ENCODE assay signal across 8 mouse cellular contexts in the genomic region with DNA sequence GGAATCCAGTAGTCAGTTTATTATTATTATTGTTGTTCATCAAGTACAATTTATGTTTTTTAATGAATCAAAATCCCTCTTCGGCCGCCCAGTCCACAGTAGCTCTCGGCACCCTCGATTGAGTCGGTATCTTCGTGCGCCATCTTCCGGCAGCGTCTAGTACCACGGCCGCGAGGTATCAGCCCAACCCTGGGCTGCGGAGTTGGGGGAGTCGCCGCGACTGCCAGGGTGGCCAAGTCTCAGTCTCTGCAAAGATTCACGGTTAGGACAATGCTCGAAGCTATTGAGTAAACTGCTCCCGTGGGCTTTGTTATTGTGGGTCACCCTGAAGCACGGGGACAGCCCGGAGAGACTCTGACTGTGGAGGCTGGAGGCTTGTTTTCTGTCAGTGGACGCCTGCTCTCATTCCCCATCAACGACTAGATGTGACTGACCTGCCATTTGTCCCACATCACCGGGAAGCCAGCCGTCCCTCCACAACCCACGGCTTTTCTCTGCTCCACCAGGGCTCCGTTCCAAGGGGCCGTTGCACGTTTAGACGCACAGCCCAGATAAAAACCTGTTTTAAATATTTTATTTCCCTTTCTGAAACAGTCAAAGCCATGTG.
DNase-seq lines count a peak whose midpoint lies in the region; ATAC-seq and TF ChIP-seq lines count a peak whose summit lies in the region.

No protein-coding gene starts in this region.

- WGBS in embryonic facial prominence, embryonic 15.5 days = under 1% methylated on average over 30 of the region's 30 CpGs
- WGBS in heart, embryonic 12.5 days = under 1% methylated on average over 30 of the region's 30 CpGs
- under 1% methylated on average over 30 of the region's 30 CpGs for WGBS in kidney, postnatal 0 days
- under 1% methylated on average over 30 of the region's 30 CpGs for WGBS in liver, adult 2 months

- H3K9me3 ChIP-seq in embryonic facial prominence, embryonic 15.5 days (replicated peaks) = no peaks in the 10 kb centered on the region
- H3K9me3 ChIP-seq in heart, embryonic 12.5 days (replicated peaks) = no peaks in the 10 kb centered on the region
- H3K9me3 ChIP-seq in kidney, postnatal 0 days (replicated peaks; ENCODE audit: low read length) = no peaks in the 10 kb centered on the region

- no peak overlapping the region for H3K27ac ChIP-seq in embryonic facial prominence, embryonic 15.5 days (replicated peaks)
- peak overlapping the region; percentile 59 for H3K27ac ChIP-seq in heart, embryonic 12.5 days (ENCODE audit: poor library complexity, severe bottlenecking)
- no peak overlapping the region for H3K27ac ChIP-seq in kidney, postnatal 0 days
- no peak overlapping the region for H3K27ac ChIP-seq in liver, adult 2 months (replicated peaks; ENCODE audit: insufficient read depth, low read depth, low read length)

- no peaks in the 10 kb centered on the region for H3K36me3 ChIP-seq in embryonic facial prominence, embryonic 15.5 days
- H3K36me3 ChIP-seq in heart, embryonic 12.5 days = no peaks in the 10 kb centered on the region
- H3K36me3 ChIP-seq in kidney, postnatal 0 days (ENCODE audit: insufficient read depth, low read length) = no peaks in the 10 kb centered on the region
- no peaks in the 10 kb centered on the region for H3K36me3 ChIP-seq in liver, adult 2 months (ENCODE audit: control insufficient read depth, insufficient read depth, low read length)

- DNase-seq in 416B (ENCODE audit: low read depth) = peak; percentile 66
- peak; percentile 60 to 76 for DNase-seq in adrenal gland, postnatal 4 days (ENCODE audit: low spot score in 2 of 2)
- DNase-seq in kidney, postnatal 0 days (ENCODE audit: low spot score) = peak; percentile 91
- DNase-seq in liver, adult 2 months (ENCODE audit: extremely low read depth, low read depth, low spot score) = peak; percentile 33
- DNase-seq in spleen, postnatal 36 days (ENCODE audit: low spot score in 2 of 2) = peak; percentile 70 to 76

- peak overlapping the region; percentile 43 for H3K4me3 ChIP-seq in embryonic facial prominence, embryonic 15.5 days (replicated peaks)
- H3K4me3 ChIP-seq in heart, embryonic 12.5 days = peak overlapping the region; percentile 53
- peak overlapping the region; percentile 35 for H3K4me3 ChIP-seq in kidney, postnatal 0 days (replicated peaks; ENCODE audit: low read depth, low read length)
- peak overlapping the region; percentile 51 for H3K4me3 ChIP-seq in liver, adult 2 months (ENCODE audit: insufficient read depth, low read depth, low read length)

- no peak for TF ChIP-seq POLR2A in liver, adult 2 months (IDR thresholded peaks at IDR 0.05; ENCODE audit: extremely low read depth, insufficient read depth, low read length)

- peak overlapping the region; percentile 86 for H3K4me2 ChIP-seq in embryonic facial prominence, embryonic 15.5 days (replicated peaks)
- peak overlapping the region; percentile 86 for H3K4me2 ChIP-seq in heart, embryonic 12.5 days
- peak overlapping the region; percentile 81 for H3K4me2 ChIP-seq in kidney, postnatal 0 days (ENCODE audit: low read length)

- H3K4me1 ChIP-seq in embryonic facial prominence, embryonic 15.5 days = peaks cover 11% of the 10 kb centered on the region
- H3K4me1 ChIP-seq in heart, embryonic 12.5 days (replicated peaks) = peaks cover 19% of the 10 kb centered on the region
- H3K4me1 ChIP-seq in kidney, postnatal 0 days (replicated peaks; ENCODE audit: insufficient read depth, low read length) = no peaks in the 10 kb centered on the region; the same call in 1 of the 2 replicates
- H3K4me1 ChIP-seq in liver, adult 2 months (ENCODE audit: control insufficient read depth, insufficient read depth, low read length) = peaks cover 6% of the 10 kb centered on the region

- peak overlapping the region; percentile 21; the same call in 1 of the 2 replicates for H3K9ac ChIP-seq in embryonic facial prominence, embryonic 15.5 days
- H3K9ac ChIP-seq in heart, embryonic 12.5 days = peak overlapping the region; percentile 77
- peak overlapping the region; percentile 43; the same call in 1 of the 2 replicates for H3K9ac ChIP-seq in kidney, postnatal 0 days (ENCODE audit: low read depth, low read length)
- peak overlapping the region; percentile 72 for H3K9ac ChIP-seq in liver, adult 2 months (ENCODE audit: low read depth, low read length)

- no peaks in the 10 kb centered on the region for H3K79me2 ChIP-seq in liver, adult 2 months (ENCODE audit: control insufficient read depth, insufficient read depth, low read length)

- peaks cover 23% of the 10 kb centered on the region for H3K27me3 ChIP-seq in embryonic facial prominence, embryonic 15.5 days
- no peaks in the 10 kb centered on the region for H3K27me3 ChIP-seq in heart, embryonic 12.5 days (replicated peaks)
- H3K27me3 ChIP-seq in kidney, postnatal 0 days (ENCODE audit: insufficient read depth, low read length) = no peaks in the 10 kb centered on the region
- H3K27me3 ChIP-seq in liver, adult 2 months (ENCODE audit: control insufficient read depth, insufficient read depth, low read length) = no peaks in the 10 kb centered on the region

- TF ChIP-seq CTCF in kidney, postnatal 0 days (IDR thresholded peaks at IDR 0.05; ENCODE audit: low read depth) = peak; percentile 91
- TF ChIP-seq CTCF in liver, adult 2 months (IDR thresholded peaks at IDR 0.05; ENCODE audit: low read depth, low read length) = peak; percentile 92

- ATAC-seq in embryonic facial prominence, embryonic 15.5 days (ENCODE audit: insufficient number of reproducible peaks, low FRiP score, low TSS enrichment, low read depth) = peak; percentile 72
- peak; percentile 73 for ATAC-seq in heart, embryonic 12.5 days (ENCODE audit: insufficient number of reproducible peaks, low FRiP score)
- peak; percentile 64 for ATAC-seq in kidney, postnatal 0 days (replicated peaks; ENCODE audit: low FRiP score, low read depth)
- ATAC-seq in monocyte, adult 5-6 weeks (replicated peaks; ENCODE audit: insufficient number of reproducible peaks, low FRiP score, low TSS enrichment, poor library complexity, severe bottlenecking) = peak; percentile 85

Comparison
In these comparisons a context has a peak if more than half of its experiments do, and no peak if none do; other contexts are left out.
1. DNase-seq: peak in every context shown above with its lines; median percentile 91 in kidney, postnatal 0 days; 73 in spleen, postnatal 36 days; 68 in adrenal gland, postnatal 4 days; 66 in 416B; 33 in liver, adult 2 months.
2. H3K9ac ChIP-seq: peak in every context shown above with its lines; median percentile 77 in heart, embryonic 12.5 days; 72 in liver, adult 2 months; 43 in kidney, postnatal 0 days; 21 in embryonic facial prominence, embryonic 15.5 days.